Mouse (Mus musculus) heart, embryonic 15.5 days (tissue): Measurements from ENCODE around the gene Vav3. TPM values are rescaled to one million over a fixed set of nuclear protein-coding genes. Genes with fewer than 3 reads are reported as not detected.

ENCODE experiments used
- ATAC-seq: fragments of 200-750 bp; cut with Nextera tagmentation; replicated peaks from 2 replicates; pipeline ENCODE4 v1.8.0; 2017; ENCODE audit warnings: low read depth, moderate TSS enrichment; ENCODE audit not compliant: insufficient number of reproducible peaks, insufficient read depth, low FRiP score
- H3K27ac ChIP-seq: fragments of 300-500 bp; sonication (generic); 2 replicates; pipeline ENCODE4 v1.5.1; 2015; ENCODE audit warnings: mild to moderate bottlenecking, inconsistent platforms
- H3K27me3 ChIP-seq: fragments of 300-500 bp; sonication (generic); 2 replicates; pipeline ENCODE4 v1.6.1; 2015; ENCODE audit warnings: inconsistent platforms
- H3K36me3 ChIP-seq: fragments of 300-500 bp; sonication (generic); 2 replicates; pipeline ENCODE4 v1.6.1; 2015; ENCODE audit warnings: mild to moderate bottlenecking, inconsistent platforms
- H3K4me1 ChIP-seq: fragments of 300-500 bp; sonication (generic); replicated peaks from 2 replicates; pipeline ENCODE4 v1.6.1; 2015; ENCODE audit warnings: inconsistent platforms
- H3K4me2 ChIP-seq: fragments of 300-500 bp; sonication (generic); 2 replicates; pipeline ENCODE4 v1.6.1; 2015; ENCODE audit warnings: inconsistent platforms, mild to moderate bottlenecking, moderate library complexity
- H3K4me3 ChIP-seq: fragments of 300-500 bp; sonication (generic); 2 replicates; pipeline ENCODE4 v1.5.1; 2015; ENCODE audit warnings: mild to moderate bottlenecking, inconsistent platforms
- H3K9ac ChIP-seq: fragments of 300-500 bp; sonication (generic); 2 replicates; pipeline ENCODE4 v1.6.1; 2015; ENCODE audit warnings: mild to moderate bottlenecking, inconsistent platforms
- H3K9me3 ChIP-seq: fragments of 300-500 bp; sonication (generic); replicated peaks from 2 replicates; pipeline ENCODE4 v1.6.1; 2016; ENCODE audit warnings: inconsistent platforms
- WGBS: fragments of 180-500 bp; shearing (Covaris S2); methylation state at CpG from one replicate; pipeline ENCODE4 v1.1.7; 2015; ENCODE audit warnings: mixed read lengths; 5-methylcytosine and 5-hydroxymethylcytosine counted together
- polyA plus RNA-seq: library from polyadenylated mRNA; unstranded; fragments of >200 nt; fragmentation: Nextera tagmentation; extraction: Ambion mirVana; gene quantifications from 2 replicates; pipeline ENCODE4 v1.2.1, GENCODE M21; 2015

Vav3 gene
- polyA plus RNA-seq, 1 experiment from 2014 or later, result 7.4 TPM

DNA sequence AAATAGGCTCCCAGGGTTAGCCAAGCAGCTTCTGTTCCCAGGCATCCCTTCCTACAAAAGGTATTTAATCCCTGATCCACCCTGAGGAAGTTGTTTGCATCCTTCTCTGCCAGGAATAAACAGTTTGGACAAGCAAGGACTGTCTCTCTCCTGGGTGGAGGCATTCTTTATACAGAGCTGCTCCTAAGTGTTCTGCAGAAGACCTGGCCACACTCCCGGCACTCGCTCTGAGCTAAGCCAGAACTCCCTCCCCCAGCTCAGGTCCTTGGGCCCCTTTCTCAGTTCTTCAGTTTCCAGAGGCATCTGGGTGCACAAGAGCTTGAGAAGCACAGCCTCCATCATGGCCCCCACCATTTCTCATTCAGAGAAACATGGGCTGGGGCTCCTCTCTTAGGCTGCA lies 216.9 kb downstream of the Vav3 start:
- Histone ChIP-seq H3K4me2 (no peak overlapping the region), H3K9ac (no peak overlapping the region), H3K27me3 (no peaks in the 10 kb centered on the region), H3K4me1 (no peaks in the 10 kb centered on the region), H3K36me3 (no peaks in the 10 kb centered on the region), H3K27ac (no peak overlapping the region), H3K4me3 (no peak overlapping the region), H3K9me3 (no peaks in the 10 kb centered on the region)
- WGBS, result 44% methylated on average over 2 of the region's 2 CpGs
- no peak for ATAC-seq

- H3K9ac ChIP-seq, result no peak overlapping the region
- no peak for ATAC-seq
- H3K4me2 ChIP-seq, result no peak overlapping the region
- H3K27me3 ChIP-seq, result no peaks in the 10 kb centered on the region
- no peaks in the 10 kb centered on the region for H3K9me3 ChIP-seq
- H3K27ac ChIP-seq, result no peak overlapping the region
- no peaks in the 10 kb centered on the region for H3K4me1 ChIP-seq
- 70% methylated on average over 4 of the region's 4 CpGs for WGBS
- H3K36me3 ChIP-seq, result no peaks in the 10 kb centered on the region
- no peak overlapping the region for H3K4me3 ChIP-seq
Measured at GRCm38 (mm10) chr3:109561295-109561694, 220.8 kb downstream of the Vav3 start.

GRCm38 (mm10) chr3:109561776-109562175 lies 221.3 kb downstream of the Vav3 start:
- WGBS, result 35% methylated on average over 7 of the region's 7 CpGs
- no peak overlapping the region for H3K4me3 ChIP-seq
- no peak for ATAC-seq

GRCm38 (mm10) chr3:109562268-109562667 lies 221.8 kb downstream of the Vav3 start:
- H3K36me3 ChIP-seq, result no peaks in the 10 kb centered on the region
- no peak overlapping the region for H3K9ac ChIP-seq
- no peak overlapping the region for H3K27ac ChIP-seq
- H3K9me3 ChIP-seq, result no peaks in the 10 kb centered on the region
- no peaks in the 10 kb centered on the region for H3K4me1 ChIP-seq
- no peak overlapping the region for H3K4me2 ChIP-seq
- 65% methylated on average over 4 of the region's 4 CpGs for WGBS
- no peak overlapping the region for H3K4me3 ChIP-seq
- ATAC-seq, result no peak
- H3K27me3 ChIP-seq, result no peaks in the 10 kb centered on the region

More at GRCm38 (mm10) chr3:109561776-109562175, 221.3 kb downstream of the Vav3 start:
- Histone ChIP-seq H3K27me3 (no peaks in the 10 kb centered on the region), H3K4me1 (no peaks in the 10 kb centered on the region), H3K9ac (no peak overlapping the region), H3K9me3 (no peaks in the 10 kb centered on the region), H3K36me3 (no peaks in the 10 kb centered on the region), H3K27ac (no peak overlapping the region), H3K4me2 (no peak overlapping the region)

GRCm38 (mm10) chr3:109564443-109564842 lies 224.0 kb downstream of the Vav3 start:
- no peak overlapping the region for H3K4me2 ChIP-seq
- no peaks in the 10 kb centered on the region for H3K9me3 ChIP-seq
- H3K4me3 ChIP-seq, result no peak overlapping the region
- no peak overlapping the region for H3K27ac ChIP-seq
- H3K9ac ChIP-seq, result no peak overlapping the region
- no peaks in the 10 kb centered on the region for H3K27me3 ChIP-seq
- no peak for ATAC-seq
- H3K4me1 ChIP-seq, result peaks cover 8% of the 10 kb centered on the region
- H3K36me3 ChIP-seq, result no peaks in the 10 kb centered on the region
- 85% methylated on average over 2 of the region's 2 CpGs for WGBS

- no peaks in the 10 kb centered on the region for H3K27me3 ChIP-seq
- no peaks in the 10 kb centered on the region for H3K36me3 ChIP-seq
- no peak overlapping the region for H3K4me2 ChIP-seq
- H3K4me1 ChIP-seq, result peaks cover 8% of the 10 kb centered on the region
- no peak overlapping the region for H3K27ac ChIP-seq
- no peaks in the 10 kb centered on the region for H3K9me3 ChIP-seq
- no peak overlapping the region for H3K9ac ChIP-seq
- ATAC-seq, result no peak
- WGBS, result 28% methylated on average over 3 of the region's 3 CpGs
- H3K4me3 ChIP-seq, result no peak overlapping the region
Measured at GRCm38 (mm10) chr3:109568542-109569265, 228.3 kb downstream of the Vav3 start.

GRCm38 (mm10) chr3:109571483-109571882 lies 231.0 kb downstream of the Vav3 start:
- no peak for ATAC-seq
- Histone ChIP-seq H3K4me2 (no peak overlapping the region), H3K9ac (no peak overlapping the region), H3K36me3 (no peaks in the 10 kb centered on the region), H3K27me3 (no peaks in the 10 kb centered on the region), H3K27ac (no peak overlapping the region), H3K4me3 (no peak overlapping the region), H3K4me1 (peaks cover 8% of the 10 kb centered on the region), H3K9me3 (no peaks in the 10 kb centered on the region)
- 69% methylated on average over 1 of the region's 1 CpGs for WGBS

- no peaks in the 10 kb centered on the region for H3K9me3 ChIP-seq
- WGBS, result 46% methylated on average over 3 of the region's 3 CpGs
- no peak overlapping the region for H3K27ac ChIP-seq
- no peak for ATAC-seq
- H3K4me3 ChIP-seq, result no peak overlapping the region
- H3K4me2 ChIP-seq, result no peak overlapping the region
- no peak overlapping the region for H3K9ac ChIP-seq
- no peaks in the 10 kb centered on the region for H3K27me3 ChIP-seq
- peaks cover 8% of the 10 kb centered on the region for H3K4me1 ChIP-seq
- H3K36me3 ChIP-seq, result no peaks in the 10 kb centered on the region
Measured at GRCm38 (mm10) chr3:109572871-109573270, 232.4 kb downstream of the Vav3 start.

GRCm38 (mm10) chr3:109573549-109574146 lies 233.2 kb downstream of the Vav3 start:
- no peak overlapping the region for H3K4me2 ChIP-seq
- H3K4me3 ChIP-seq, result no peak overlapping the region
- no peaks in the 10 kb centered on the region for H3K27me3 ChIP-seq
- ATAC-seq, result no peak
- 49% methylated on average over 10 of the region's 10 CpGs for WGBS
- H3K27ac ChIP-seq, result no peak overlapping the region
- no peaks in the 10 kb centered on the region for H3K36me3 ChIP-seq
- no peak overlapping the region for H3K9ac ChIP-seq
- peaks cover 4% of the 10 kb centered on the region for H3K4me1 ChIP-seq
- H3K9me3 ChIP-seq, result no peaks in the 10 kb centered on the region

DNA sequence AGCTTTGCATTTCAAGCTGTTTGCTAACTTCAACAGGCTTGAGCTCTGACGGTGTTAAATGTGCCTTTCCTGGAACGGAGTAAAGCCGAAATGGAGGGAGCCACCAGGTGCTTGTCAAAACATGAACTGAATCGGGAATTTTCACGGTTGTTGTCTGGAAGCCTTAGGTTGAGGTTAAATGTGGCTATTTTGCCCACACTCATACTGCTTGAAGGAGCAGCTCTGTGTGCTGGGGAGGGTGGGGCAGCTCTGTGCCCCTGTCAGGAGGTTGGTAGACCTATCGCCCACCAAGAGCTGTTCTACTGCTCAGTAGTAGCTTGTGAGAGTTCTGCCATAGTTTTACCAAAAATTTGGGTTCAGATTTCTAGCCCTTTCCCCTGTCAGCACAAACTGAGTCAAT lies 233.7 kb downstream of the Vav3 start:
- Histone ChIP-seq H3K9me3 (no peaks in the 10 kb centered on the region), H3K36me3 (no peaks in the 10 kb centered on the region), H3K4me2 (no peak overlapping the region), H3K4me1 (no peaks in the 10 kb centered on the region), H3K4me3 (no peak overlapping the region), H3K27ac (no peak overlapping the region), H3K27me3 (no peaks in the 10 kb centered on the region), H3K9ac (no peak overlapping the region)
- 69% methylated on average over 6 of the region's 6 CpGs for whole genome bisulfite sequencing
- no peak for ATAC-seq

GRCm38 (mm10) chr3:109578347-109578746 lies 237.9 kb downstream of the Vav3 start:
- ATAC-seq, result no peak
- Histone ChIP-seq H3K27me3 (no peaks in the 10 kb centered on the region), H3K27ac (no peak overlapping the region), H3K4me1 (no peaks in the 10 kb centered on the region), H3K9me3 (no peaks in the 10 kb centered on the region), H3K36me3 (no peaks in the 10 kb centered on the region), H3K9ac (no peak overlapping the region), H3K4me3 (no peak overlapping the region), H3K4me2 (no peak overlapping the region)
- WGBS, result 78% methylated on average over 3 of the region's 3 CpGs

GRCm38 (mm10) chr3:109578983-109579382 lies 238.5 kb downstream of the Vav3 start:
- Histone ChIP-seq H3K4me1 (no peaks in the 10 kb centered on the region), H3K4me2 (no peak overlapping the region), H3K9ac (no peak overlapping the region), H3K27me3 (no peaks in the 10 kb centered on the region), H3K9me3 (no peaks in the 10 kb centered on the region), H3K4me3 (no peak overlapping the region), H3K27ac (no peak overlapping the region), H3K36me3 (no peaks in the 10 kb centered on the region)
- no peak for ATAC-seq
- WGBS, result 55% methylated on average over 7 of the region's 7 CpGs
